12 mouse cellular contexts compared by ENCODE assay signal in genomic region chr10:42267811-42268545, GRCm38 (mm10). TPM values are rescaled to one million over a fixed set of nuclear protein-coding genes. Genes with fewer than 3 reads are reported as not detected.
DNase-seq lines count a peak whose midpoint lies in the region; ATAC-seq and TF ChIP-seq lines count a peak whose summit lies in the region.
"Had no signal": no experiment of that assay in that cellular context is flagged by ENCODE, and none has a peak within 500 bp of the region (broad histone marks: within the 10 kb centered on the region; RNA-seq: fewer than 3 reads in every experiment).

No protein-coding gene starts in this region.

- 65% methylated on average over 5 of the region's 5 CpGs for WGBS in lung, postnatal 0 days
- 43% methylated on average over 5 of the region's 5 CpGs for WGBS in small intestine, adult 2 months

- no peak for ATAC-seq in lung, postnatal 0 days
- ATAC-seq: forebrain, embryonic 16.5 days had no signal

- TF ChIP-seq EP300 in lung, postnatal 0 days (IDR thresholded peaks at IDR 0.05) = no peak

- DNase-seq in heart, adult 18-20 months = peak; percentile 44 to 51
- no peak for DNase-seq in heart, postnatal 14 days
- no peak for DNase-seq in lung, postnatal 0 days (ENCODE audit: low spot score)
- DNase-seq in lung, postnatal 36 days = no peak
- DNase-seq in kidney, postnatal 14 days = peak; percentile 55
- no peak for DNase-seq in right cerebral cortex, postnatal 14 days
- DNase-seq in natural killer cell, adult 2 months (ENCODE audit: low spot score in 2 of 2) = no peak
- DNase-seq: embryo, embryonic 11 days; right cerebral cortex, postnatal 25 days had no signal

- H3K9me3 ChIP-seq in lung, postnatal 0 days (ENCODE audit: low read length) = no peaks in the 10 kb centered on the region
- H3K9me3 ChIP-seq: neural tube, embryonic 12.5 days had no signal

- TF ChIP-seq POLR2A in small intestine, adult 2 months (IDR thresholded peaks at IDR 0.05; ENCODE audit: low read depth, low read length) = no peak

- H3K4me3 ChIP-seq in lung, postnatal 0 days (ENCODE audit: low read depth, low read length) = no peak overlapping the region
- H3K4me3 ChIP-seq in small intestine, adult 2 months (ENCODE audit: low read depth, low read length) = no peak overlapping the region
- H3K4me3 ChIP-seq: neural tube, embryonic 12.5 days had no signal

- intact Hi-C loops in heart, postnatal 14 days (cut with DNase I) = no loop called here

- H3K27ac ChIP-seq in lung, postnatal 0 days (ENCODE audit: low read length) = peak overlapping the region; percentile 57; the same call in 1 of the 2 replicates
- H3K27ac ChIP-seq in small intestine, adult 2 months (ENCODE audit: insufficient read depth, low read depth, low read length) = peak overlapping the region; percentile 72
- H3K27ac ChIP-seq: neural tube, embryonic 12.5 days had no signal

- peaks cover 32% of the 10 kb centered on the region; the same call in 1 of the 2 replicates for H3K36me3 ChIP-seq in lung, postnatal 0 days (ENCODE audit: insufficient read depth, low read length)
- peaks cover 31% of the 10 kb centered on the region for H3K36me3 ChIP-seq in small intestine, adult 2 months (ENCODE audit: control insufficient read depth, insufficient read depth, low read length)

- H3K4me2 ChIP-seq in lung, postnatal 0 days (replicated peaks; ENCODE audit: low read depth, low read length) = no peak overlapping the region
- H3K4me2 ChIP-seq: neural tube, embryonic 12.5 days had no signal

- no peak overlapping the region for H3K9ac ChIP-seq in lung, postnatal 0 days (replicated peaks; ENCODE audit: low read depth)
- H3K9ac ChIP-seq: neural tube, embryonic 12.5 days had no signal

- TF ChIP-seq CTCF in lung, postnatal 0 days (IDR thresholded peaks at IDR 0.05) = peak; percentile 41
- TF ChIP-seq CTCF in small intestine, adult 2 months (IDR thresholded peaks at IDR 0.05; ENCODE audit: extremely low read depth, insufficient read length, insufficient replicate concordance, low read depth, low read length) = no peak

- H3K4me1 ChIP-seq in lung, postnatal 0 days (ENCODE audit: insufficient read depth, low read depth, low read length) = peaks cover 33% of the 10 kb centered on the region
- H3K4me1 ChIP-seq in small intestine, adult 2 months (ENCODE audit: control insufficient read depth, insufficient read depth, insufficient read length, low read length) = peaks cover 36% of the 10 kb centered on the region

- H3K27me3 ChIP-seq in lung, postnatal 0 days (replicated peaks; ENCODE audit: insufficient read depth, low read length) = no peaks in the 10 kb centered on the region
- no peaks in the 10 kb centered on the region for H3K27me3 ChIP-seq in small intestine, adult 2 months (ENCODE audit: control insufficient read depth, insufficient read depth, low read length)
- H3K27me3 ChIP-seq: neural tube, embryonic 12.5 days had no signal

RNA-seq across cellular contexts. Expression of gene Foxo3, which starts 8.6 kb away (rescaled TPM):
- 10 to 100 TPM; 76.2 to 94.4 TPM for total RNA-seq in heart, adult 18-20 months (2021)
- 10 to 100 TPM; 78.4 to 83.4 TPM for total RNA-seq in heart, postnatal 14 days (2021)
- 15.2 and 22.9 TPM in 2 replicates for polyA plus RNA-seq in lung, postnatal 0 days (2015; fragmentation: Nextera tagmentation; extraction: Ambion mirVana)
- 25.5 and 49.5 TPM in 2 replicates for polyA plus RNA-seq in small intestine, adult 2 months (2012; rRNA removed)

Comparison
In these comparisons a context has a peak if more than half of its experiments do, and no peak if none do; other contexts are left out.
1. DNase-seq: peak in heart, adult 18-20 months (2 of 2) and kidney, postnatal 14 days (single experiment); none in heart, postnatal 14 days (0 of 2), lung, postnatal 0 days (single experiment), lung, postnatal 36 days (single experiment), right cerebral cortex, postnatal 14 days (single experiment) and natural killer cell, adult 2 months (0 of 2).